Mouse (Mus musculus) retina, postnatal 1 day (tissue): Measurements from ENCODE around the gene Phgdh.
A peak's percentile ranks its signal among the peaks of the same experiment; 100 is the strongest.

Source experiments
- DNase-seq: peaks from one replicate; pipeline ENCODE4 v3.0.0-alpha.2; 2012

Gene Phgdh

GRCm38 (mm10) chr3:98283205-98283604 lies 56.6 kb downstream of the Phgdh start:
- no peak for DNase-seq

GRCm38 (mm10) chr3:98282422-98282821 lies 57.4 kb downstream of the Phgdh start:
- DNase-seq, result no peak

GRCm38 (mm10) chr3:98280933-98281678 lies 58.7 kb downstream of the Phgdh start:
- peak; percentile 70 for DNase-seq

GRCm38 (mm10) chr3:98280204-98280932 lies 59.4 kb downstream of the Phgdh start, which contains the start of gene Hmgcs2:
Gene Hmgcs2, plus strand, starts transcription at chr3:98280435.
- peak; percentile 14 for DNase-seq

GRCm38 (mm10) chr3:98279682-98280081 lies 60.1 kb downstream of the Phgdh start:
- no peak for DNase-seq

GRCm38 (mm10) chr3:98273623-98274398 lies 66.0 kb downstream of the Phgdh start:
- no peak for DNase-seq

- peak; percentile 32 for DNase-seq
These were observed 72.5 kb downstream of the Phgdh start for GRCm38 (mm10) chr3:98267249-98267651.
